Mouse (Mus musculus): ENCODE data around the gene Nt5dc1. TPM values are rescaled to one million over a fixed set of nuclear protein-coding genes. Genes with fewer than 3 reads are reported as not detected.

Gene Nt5dc1
- polyA plus RNA-seq, 1 experiment from 2014 or later = 13.4 TPM

DNA sequence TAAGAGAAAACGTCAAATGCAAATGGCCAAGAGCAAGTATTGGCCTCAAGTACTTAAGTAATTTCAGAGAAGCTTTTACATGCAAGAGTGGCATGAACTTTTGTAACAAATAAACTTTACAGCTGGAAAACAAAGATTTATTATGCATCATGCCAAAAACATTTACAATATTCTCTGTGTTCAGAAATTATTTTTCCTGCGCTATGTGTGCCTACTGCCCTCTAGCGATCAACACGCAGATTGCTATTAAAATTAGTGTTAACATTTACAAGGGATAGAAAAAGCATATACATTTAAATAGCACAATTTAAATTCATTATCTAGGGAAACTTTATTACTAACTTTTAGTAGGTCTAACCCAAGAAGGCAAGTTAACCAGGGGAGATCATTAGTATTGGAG, 91.7 kb downstream of the Nt5dc1 start:
- no peaks in the 10 kb centered on the region for H3K36me3 ChIP-seq (ENCODE audit: control insufficient read depth, insufficient read depth, low read length)
- H3K27me3 ChIP-seq (replicated peaks; ENCODE audit: control insufficient read depth, insufficient read depth, low read length) = no peaks in the 10 kb centered on the region
- 0 out of 2 replicates have a peak, but pooled peaks cover 2% of the 10 kb centered on the region for H3K4me1 ChIP-seq (ENCODE audit: control insufficient read depth, insufficient read depth, low read length)
- 19% methylated on average over 4 of the region's 4 CpGs for WGBS
- no peak overlapping the region for H3K27ac ChIP-seq (ENCODE audit: low read length)
- no peaks in the 10 kb centered on the region for H3K9me3 ChIP-seq (ENCODE audit: control insufficient read depth, low read length)
- H3K4me3 ChIP-seq (ENCODE audit: low read length) = no peak overlapping the region
- no peak for ATAC-seq
- H3K9ac ChIP-seq (ENCODE audit: low read depth, low read length) = no peak overlapping the region
- no peak overlapping the region for H3K4me2 ChIP-seq (ENCODE audit: low read depth, low read length)

- no peak for ATAC-seq
- Histone ChIP-seq H3K27me3 (replicated peaks; ENCODE audit: control insufficient read depth, insufficient read depth, low read length) (no peaks in the 10 kb centered on the region), H3K36me3 (ENCODE audit: control insufficient read depth, insufficient read depth, low read length) (0 out of 2 replicates have a peak, but pooled peaks cover 3% of the 10 kb centered on the region), H3K27ac (ENCODE audit: low read length) (no peak overlapping the region), H3K9me3 (ENCODE audit: control insufficient read depth, low read length) (no peaks in the 10 kb centered on the region), H3K4me3 (ENCODE audit: low read length) (no peak overlapping the region), H3K9ac (ENCODE audit: low read depth, low read length) (no peak overlapping the region), H3K4me2 (ENCODE audit: low read depth, low read length) (no peak overlapping the region), H3K4me1 (ENCODE audit: control insufficient read depth, insufficient read depth, low read length) (no peaks in the 10 kb centered on the region)
- 85% methylated on average over 2 of the region's 2 CpGs for WGBS
Measured at GRCm38 (mm10) chr10:34320809-34321208, 97.5 kb downstream of the Nt5dc1 start.

GRCm38 (mm10) chr10:34317217-34317606, 101.1 kb downstream of the Nt5dc1 start:
- peak; percentile 40; the same call in 1 of the 2 replicates for ATAC-seq
- H3K4me1 ChIP-seq (ENCODE audit: control insufficient read depth, insufficient read depth, low read length) = no peaks in the 10 kb centered on the region
- H3K27ac ChIP-seq (ENCODE audit: low read length) = no peak overlapping the region
- H3K27me3 ChIP-seq (replicated peaks; ENCODE audit: control insufficient read depth, insufficient read depth, low read length) = no peaks in the 10 kb centered on the region
- H3K36me3 ChIP-seq (ENCODE audit: control insufficient read depth, insufficient read depth, low read length) = 0 out of 2 replicates have a peak, but pooled peaks cover 3% of the 10 kb centered on the region
- no peak overlapping the region for H3K4me2 ChIP-seq (ENCODE audit: low read depth, low read length)
- H3K4me3 ChIP-seq (ENCODE audit: low read length) = no peak overlapping the region
- 31% methylated on average over 2 of the region's 2 CpGs for WGBS
- H3K9ac ChIP-seq (ENCODE audit: low read depth, low read length) = no peak overlapping the region
- no peaks in the 10 kb centered on the region for H3K9me3 ChIP-seq (ENCODE audit: control insufficient read depth, low read length)

DNA sequence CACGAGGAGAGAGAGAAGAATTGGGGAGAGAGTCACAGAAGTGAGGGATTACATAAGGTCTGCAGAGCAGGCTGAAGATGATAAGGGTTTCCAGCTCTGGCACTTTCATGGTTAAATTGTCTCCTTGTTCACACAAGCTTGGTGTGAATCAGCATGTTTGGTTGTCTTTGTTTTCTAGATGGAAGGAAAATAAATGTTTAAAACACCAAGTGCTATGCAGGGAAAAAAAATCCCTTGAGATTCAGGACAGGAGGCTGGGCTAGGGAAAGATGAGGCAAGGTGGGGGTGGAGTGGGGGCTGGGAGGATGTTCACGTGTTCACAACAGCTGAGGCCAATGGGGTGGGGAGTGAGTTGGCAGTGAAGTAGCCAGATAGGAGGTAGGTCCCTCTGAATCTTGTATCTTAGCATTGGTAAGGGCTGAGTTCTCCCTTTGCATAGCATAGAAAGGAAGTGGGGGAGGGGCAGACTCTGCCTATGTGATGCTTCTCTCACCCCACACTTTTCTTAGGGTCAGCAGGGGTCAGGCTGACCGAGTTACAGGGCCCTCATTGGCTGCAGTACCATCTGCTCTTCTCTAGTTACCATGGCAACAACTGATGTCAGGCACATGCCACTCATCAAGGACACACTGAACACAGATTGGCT, 101.7 kb downstream of the Nt5dc1 start:
- WGBS = 1% methylated on average over 3 of the region's 3 CpGs
- Histone ChIP-seq H3K4me2 (ENCODE audit: low read depth, low read length) (no peak overlapping the region), H3K4me1 (ENCODE audit: control insufficient read depth, insufficient read depth, low read length) (no peaks in the 10 kb centered on the region), H3K27ac (ENCODE audit: low read length) (no peak overlapping the region), H3K9ac (ENCODE audit: low read depth, low read length) (no peak overlapping the region), H3K36me3 (ENCODE audit: control insufficient read depth, insufficient read depth, low read length) (0 out of 2 replicates have a peak, but pooled peaks cover 3% of the 10 kb centered on the region), H3K27me3 (replicated peaks; ENCODE audit: control insufficient read depth, insufficient read depth, low read length) (no peaks in the 10 kb centered on the region), H3K4me3 (ENCODE audit: low read length) (no peak overlapping the region), H3K9me3 (ENCODE audit: control insufficient read depth, low read length) (no peaks in the 10 kb centered on the region)
- ATAC-seq = peak; percentile 55

DNA sequence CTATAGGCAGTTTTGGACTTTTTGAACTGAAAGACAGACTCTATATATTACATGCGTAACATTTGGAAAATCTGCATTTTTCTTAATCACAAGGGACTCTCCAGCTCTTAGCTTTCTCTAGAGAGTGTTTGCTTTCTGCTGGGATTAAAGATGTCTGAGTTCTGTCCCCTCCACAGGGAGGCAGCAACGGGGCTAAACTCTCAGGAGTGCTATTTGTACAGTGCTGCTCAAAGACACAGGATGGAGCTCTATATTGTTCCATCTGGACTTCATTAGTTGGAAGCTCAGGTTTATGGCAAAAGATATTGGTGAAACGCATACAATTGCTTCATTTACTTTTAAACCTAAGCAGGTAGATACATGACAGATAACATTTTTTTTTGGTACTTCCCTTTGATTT, 105.8 kb downstream of the Nt5dc1 start:
- Histone ChIP-seq H3K9me3 (ENCODE audit: control insufficient read depth, low read length) (no peaks in the 10 kb centered on the region), H3K4me2 (ENCODE audit: low read depth, low read length) (no peak overlapping the region), H3K4me3 (ENCODE audit: low read length) (no peak overlapping the region), H3K36me3 (ENCODE audit: control insufficient read depth, insufficient read depth, low read length) (no peaks in the 10 kb centered on the region), H3K27me3 (replicated peaks; ENCODE audit: control insufficient read depth, insufficient read depth, low read length) (no peaks in the 10 kb centered on the region), H3K9ac (ENCODE audit: low read depth, low read length) (no peak overlapping the region), H3K4me1 (ENCODE audit: control insufficient read depth, insufficient read depth, low read length) (no peaks in the 10 kb centered on the region), H3K27ac (ENCODE audit: low read length) (no peak overlapping the region)
- ATAC-seq = no peak
- WGBS = 78% methylated on average over 3 of the region's 3 CpGs

DNA sequence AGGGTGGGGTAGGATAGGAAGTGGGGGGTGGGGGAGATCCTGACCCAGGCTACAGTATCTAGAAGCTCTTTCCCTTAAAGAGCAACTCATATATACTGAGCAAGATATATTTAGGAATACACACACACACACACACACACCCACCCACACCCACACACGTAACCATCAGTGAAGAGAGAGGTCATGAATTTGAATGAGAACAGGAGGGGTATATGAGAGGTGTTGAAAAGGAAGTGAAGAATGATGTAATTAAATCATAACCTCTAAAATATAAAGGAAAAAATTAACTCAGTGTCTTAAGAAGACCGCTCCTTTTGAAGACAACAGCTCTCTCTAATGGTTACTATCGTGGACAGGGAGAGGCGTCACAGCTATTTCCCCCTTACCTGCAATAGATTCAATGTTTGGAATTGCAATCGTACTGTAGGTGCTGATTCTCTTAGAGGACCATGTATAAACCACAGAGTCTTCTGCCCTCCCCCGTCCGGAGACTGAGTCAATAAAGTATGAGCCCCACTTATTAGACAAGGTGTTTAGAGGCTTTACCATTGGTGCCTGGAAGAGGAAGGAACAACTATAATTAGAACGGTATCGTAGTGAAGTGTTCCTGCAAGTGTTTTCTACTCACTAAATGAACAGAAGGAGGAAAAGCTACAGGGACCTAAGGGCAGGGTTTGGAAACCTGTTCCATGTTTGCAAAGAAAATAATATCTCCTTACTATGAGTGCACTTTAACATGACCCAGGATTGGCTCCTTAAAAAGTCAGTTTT, 108.3 kb downstream of the Nt5dc1 start:
- Histone ChIP-seq H3K4me3 (ENCODE audit: low read length) (no peak overlapping the region), H3K9ac (ENCODE audit: low read depth, low read length) (no peak overlapping the region), H3K4me1 (ENCODE audit: control insufficient read depth, insufficient read depth, low read length) (no peaks in the 10 kb centered on the region), H3K4me2 (ENCODE audit: low read depth, low read length) (no peak overlapping the region), H3K9me3 (ENCODE audit: control insufficient read depth, low read length) (no peaks in the 10 kb centered on the region), H3K27me3 (replicated peaks; ENCODE audit: control insufficient read depth, insufficient read depth, low read length) (no peaks in the 10 kb centered on the region), H3K36me3 (ENCODE audit: control insufficient read depth, insufficient read depth, low read length) (no peaks in the 10 kb centered on the region), H3K27ac (ENCODE audit: low read length) (no peak overlapping the region)
- WGBS = 86% methylated on average over 9 of the region's 9 CpGs
- no peak for ATAC-seq

DNA sequence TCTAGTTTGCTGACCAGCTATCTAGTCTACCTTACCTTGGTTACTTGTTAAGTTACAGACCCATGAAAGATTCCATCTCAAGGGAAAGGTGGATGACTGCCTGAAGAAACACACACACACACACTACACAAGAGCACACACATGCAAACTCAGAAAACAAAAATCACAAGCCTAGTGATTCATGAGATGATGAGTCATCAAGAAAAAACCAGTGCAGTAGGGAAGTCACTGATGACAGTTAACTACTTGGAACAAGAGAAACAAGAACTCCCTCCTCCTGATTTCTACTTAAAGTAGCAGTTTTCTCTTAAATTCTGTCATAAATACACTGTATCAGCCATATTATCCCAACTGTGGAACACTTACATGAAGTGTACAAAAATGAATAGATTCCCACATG, 111.3 kb downstream of the Nt5dc1 start:
- no peaks in the 10 kb centered on the region for H3K36me3 ChIP-seq (ENCODE audit: control insufficient read depth, insufficient read depth, low read length)
- no peaks in the 10 kb centered on the region for H3K27me3 ChIP-seq (replicated peaks; ENCODE audit: control insufficient read depth, insufficient read depth, low read length)
- H3K9ac ChIP-seq (ENCODE audit: low read depth, low read length) = no peak overlapping the region
- H3K4me2 ChIP-seq (ENCODE audit: low read depth, low read length) = no peak overlapping the region
- no peaks in the 10 kb centered on the region for H3K9me3 ChIP-seq (ENCODE audit: control insufficient read depth, low read length)
- H3K27ac ChIP-seq (ENCODE audit: low read length) = no peak overlapping the region
- H3K4me1 ChIP-seq (ENCODE audit: control insufficient read depth, insufficient read depth, low read length) = no peaks in the 10 kb centered on the region
- no peak for ATAC-seq
- H3K4me3 ChIP-seq (ENCODE audit: low read length) = no peak overlapping the region

- Histone ChIP-seq H3K36me3 (ENCODE audit: control insufficient read depth, insufficient read depth, low read length) (no peaks in the 10 kb centered on the region), H3K27ac (ENCODE audit: low read length) (no peak overlapping the region), H3K9ac (ENCODE audit: low read depth, low read length) (no peak overlapping the region), H3K4me3 (ENCODE audit: low read length) (no peak overlapping the region), H3K9me3 (ENCODE audit: control insufficient read depth, low read length) (no peaks in the 10 kb centered on the region), H3K4me2 (ENCODE audit: low read depth, low read length) (no peak overlapping the region), H3K4me1 (ENCODE audit: control insufficient read depth, insufficient read depth, low read length) (peaks cover 16% of the 10 kb centered on the region), H3K27me3 (replicated peaks; ENCODE audit: control insufficient read depth, insufficient read depth, low read length) (no peaks in the 10 kb centered on the region)
- no peak for ATAC-seq
- 30% methylated on average over 5 of the region's 5 CpGs for WGBS
Measured at GRCm38 (mm10) chr10:34300368-34300767, 118.0 kb downstream of the Nt5dc1 start.

GRCm38 (mm10) chr10:34297980-34298753, 120.2 kb downstream of the Nt5dc1 start:
- Histone ChIP-seq H3K4me2 (ENCODE audit: low read depth, low read length) (peak overlapping the region; percentile 84), H3K36me3 (ENCODE audit: control insufficient read depth, insufficient read depth, low read length) (no peaks in the 10 kb centered on the region), H3K4me3 (ENCODE audit: low read length) (peak overlapping the region; percentile 77), H3K4me1 (ENCODE audit: control insufficient read depth, insufficient read depth, low read length) (peaks cover 16% of the 10 kb centered on the region), H3K27ac (ENCODE audit: low read length) (no peak overlapping the region), H3K9me3 (ENCODE audit: control insufficient read depth, low read length) (no peaks in the 10 kb centered on the region), H3K27me3 (replicated peaks; ENCODE audit: control insufficient read depth, insufficient read depth, low read length) (no peaks in the 10 kb centered on the region), H3K9ac (ENCODE audit: low read depth, low read length) (peak overlapping the region; percentile 66)
- WGBS = 48% methylated on average over 25 of the region's 25 CpGs
- ATAC-seq = 0 out of 2 replicates have a peak, but pooled peaks have one; percentile 6

All from intestine, embryonic 16.5 days (tissue).